In genomic region chr5:82351089-82351488, GRCm38 (mm10) we compare ENCODE assay signal across 20 mouse cellular contexts.
DNase-seq lines count a peak whose midpoint lies in the region; ATAC-seq and TF ChIP-seq lines count a peak whose summit lies in the region.
"Had no signal": no experiment of that assay in that cellular context is flagged by ENCODE, and none has a peak within 500 bp of the region (broad histone marks: within the 10 kb centered on the region; RNA-seq: fewer than 3 reads in every experiment).

No protein-coding gene starts in this region.

- peak; percentile 86 for TF ChIP-seq EP300 in CH12.LX (IDR thresholded peaks at IDR 0.05; ENCODE audit: low read length)

- H3K27me3 ChIP-seq in CH12.LX (replicated peaks): no peaks in the 10 kb centered on the region
- H3K27me3 ChIP-seq in forebrain, embryonic 16.5 days (replicated peaks; ENCODE audit: control insufficient read depth, insufficient read depth, low read length): no peaks in the 10 kb centered on the region
- no peaks in the 10 kb centered on the region for H3K27me3 ChIP-seq in forebrain, embryonic 12.5 days
- H3K27me3 ChIP-seq: Patski had no signal

- TF ChIP-seq POLR2A in CH12.LX (IDR thresholded peaks at IDR 0.05; ENCODE audit: low read depth, low read length): no peak

- no peak for ATAC-seq in forebrain, embryonic 16.5 days
- no peak for ATAC-seq in forebrain, embryonic 12.5 days (ENCODE audit: low FRiP score)
- ATAC-seq: activated CD4-positive, CD25-positive, alpha-beta regulatory T cell, adult 4 months; CD4-positive, CD25-positive, alpha-beta regulatory T cell, adult 4 months; Patski had no signal

- no peak for TF ChIP-seq RAD21 in CH12.LX (IDR thresholded peaks at IDR 0.05; ENCODE audit: low read depth, low read length)

- dilution Hi-C loops in CH12.LX (cut with MboI; ENCODE audit: extremely low pct_ligation_motif_present, extremely low pct_unique_long_range_greater_than_20kb, low sequenced_read_pairs): no loop called here

- TF ChIP-seq CTCF in CH12.LX (conservative IDR thresholded peaks at IDR 0.05 in 1 of 2, IDR thresholded peaks at IDR 0.05 in 1 of 2; ENCODE audit: low read depth in 2 of 2, low read length in 2 of 2): no peak

- WGBS in forebrain, embryonic 16.5 days: 94% methylated on average over 2 of the region's 2 CpGs
- WGBS in forebrain, embryonic 12.5 days: 90% methylated on average over 2 of the region's 2 CpGs

- H3K4me3 ChIP-seq in CH12.LX (replicated peaks in 1 of 3; ENCODE audit: low read depth in 2 of 3, low read length in 2 of 3, poor library complexity in 1 of 3): no peak overlapping the region
- H3K4me3 ChIP-seq in forebrain, embryonic 16.5 days (replicated peaks; ENCODE audit: low read length): no peak overlapping the region
- H3K4me3 ChIP-seq in forebrain, embryonic 12.5 days (replicated peaks): no peak overlapping the region

- no peaks in the 10 kb centered on the region for H3K36me3 ChIP-seq in CH12.LX (replicated peaks in 1 of 2; ENCODE audit: control insufficient read depth in 1 of 2, insufficient read depth in 1 of 2, low read length in 1 of 2)
- H3K36me3 ChIP-seq in forebrain, embryonic 16.5 days (ENCODE audit: control insufficient read depth, insufficient read depth): no peaks in the 10 kb centered on the region
- no peaks in the 10 kb centered on the region for H3K36me3 ChIP-seq in forebrain, embryonic 12.5 days (replicated peaks)
- H3K36me3 ChIP-seq: G1E had no signal

- DNase-seq in CH12.LX (ENCODE audit: extremely low read depth): peak; percentile 35
- peak; percentile 22 for DNase-seq in Muller cell, postnatal 12 days (ENCODE audit: inconsistent ontology term)
- DNase-seq: adrenal gland, adult 2 months; adrenal gland, adult 8-10 months; adrenal gland, postnatal 10 days; adrenal gland, postnatal 14 days; adrenal gland, postnatal 25 days; adrenal gland, postnatal 36 days; B cell, adult 2 months; cerebellum, adult 11 months; cerebellum, adult 11-12 months; cerebellum, adult 18-20 months; cerebellum, adult 2 months; cerebellum, adult 8-10 months had no signal

- in situ Hi-C loops in CH12.LX (cut with MboI; ENCODE audit: low pct_ligation_motif_present, low pct_unique_long_range_greater_than_20kb, low sequenced_read_pairs): no loop called here

- no peak overlapping the region for H3K9ac ChIP-seq in CH12.LX (ENCODE audit: insufficient read depth, low read depth)
- H3K9ac ChIP-seq in forebrain, embryonic 16.5 days (replicated peaks; ENCODE audit: low read depth, low read length): no peak overlapping the region
- H3K9ac ChIP-seq in forebrain, embryonic 12.5 days: no peak overlapping the region

- peaks cover 0 to 8% of the 10 kb centered on the region in 2 experiments; a peak in 2 of 4 replicates for H3K4me1 ChIP-seq in CH12.LX (ENCODE audit: control insufficient read depth in 1 of 2, insufficient read depth in 2 of 2)
- 0 out of 2 replicates have a peak, but pooled peaks cover 2% of the 10 kb centered on the region for H3K4me1 ChIP-seq in forebrain, embryonic 16.5 days (replicated peaks; ENCODE audit: control insufficient read depth, insufficient read depth, low read length)
- H3K4me1 ChIP-seq in forebrain, embryonic 12.5 days: no peaks in the 10 kb centered on the region

- no peak overlapping the region for H3K4me2 ChIP-seq in CH12.LX (ENCODE audit: insufficient read depth, low read depth, poor library complexity, severe bottlenecking)
- no peak overlapping the region for H3K4me2 ChIP-seq in forebrain, embryonic 16.5 days (ENCODE audit: low read length)
- H3K4me2 ChIP-seq in forebrain, embryonic 12.5 days: no peak overlapping the region

- H3K27ac ChIP-seq in CH12.LX (ENCODE audit: insufficient read depth, low read depth): no peak overlapping the region
- no peak overlapping the region for H3K27ac ChIP-seq in forebrain, embryonic 16.5 days (ENCODE audit: low read length)
- H3K27ac ChIP-seq in forebrain, embryonic 12.5 days: no peak overlapping the region

- no peaks in the 10 kb centered on the region for H3K79me2 ChIP-seq in CH12.LX (replicated peaks; ENCODE audit: control insufficient read depth, extremely low read depth, insufficient read depth, poor library complexity, severe bottlenecking)

- H3K9me3 ChIP-seq in CH12.LX (replicated peaks; ENCODE audit: low read length): no peaks in the 10 kb centered on the region
- no peaks in the 10 kb centered on the region for H3K9me3 ChIP-seq in forebrain, embryonic 16.5 days (ENCODE audit: control insufficient read depth, low read length)
- H3K9me3 ChIP-seq in forebrain, embryonic 12.5 days: no peaks in the 10 kb centered on the region

TF ChIP-seq in CH12.LX, 34 proteins besides CTCF, POLR2A, EP300 and RAD21:
- TF ChIP-seq NELFE (IDR thresholded peaks at IDR 0.05; ENCODE audit: low read depth, low read length) (no peak), JUN (IDR thresholded peaks at IDR 0.05; ENCODE audit: insufficient read depth, low read depth, low read length) (peak; percentile 44; the same call in 1 of the 2 replicates), KAT2A (IDR thresholded peaks at IDR 0.05; ENCODE audit: insufficient replicate concordance, low read length) (no peak), ETS1 (conservative IDR thresholded peaks at IDR 0.05; ENCODE audit: low read depth, low read length) (peak; percentile 29), POLR2AphosphoS2 (IDR thresholded peaks at IDR 0.05; ENCODE audit: low read depth, low read length) (no peak), IRF4 (IDR thresholded peaks at IDR 0.05; ENCODE audit: low read depth, low read length) (peak; percentile 60), JUND (conservative IDR thresholded peaks at IDR 0.05; ENCODE audit: low read depth, low read length) (peak; percentile 72; the same call in 1 of the 2 replicates), MXI1 (IDR thresholded peaks at IDR 0.05; ENCODE audit: low read depth, low read length) (no peak), TBP (conservative IDR thresholded peaks at IDR 0.05; ENCODE audit: low read depth, low read length) (no peak)
TF ChIP-seq in CH12.LX: peak in this region for 4.
